Mouse (Mus musculus) inflammation-experienced regulatory T-cells, adult 6 months (primary cell): Measurements from ENCODE around the gene Plac8. TPM values are rescaled to one million over a fixed set of nuclear protein-coding genes. Genes with fewer than 3 reads are reported as not detected.

Source experiments
- ATAC-seq: one replicate; pipeline ENCODE4 v1.8.0; 2017
- polyA plus RNA-seq, 3 experiments: library from polyadenylated mRNA; unstranded; fragments of 100-300 nt; shearing (Covaris generic); gene quantifications; one replicate each; pipeline ENCODE4 v1.2.1; 2017

Gene Plac8
- polyA plus RNA-seq, 3 experiments from 2014 or later, result 5.5 to 17.7 (median 6.8) TPM

GRCm38 (mm10) chr5:100578863-100579411 lies 6.9 kb upstream of the Plac8 start:
- no peak for ATAC-seq

DNA sequence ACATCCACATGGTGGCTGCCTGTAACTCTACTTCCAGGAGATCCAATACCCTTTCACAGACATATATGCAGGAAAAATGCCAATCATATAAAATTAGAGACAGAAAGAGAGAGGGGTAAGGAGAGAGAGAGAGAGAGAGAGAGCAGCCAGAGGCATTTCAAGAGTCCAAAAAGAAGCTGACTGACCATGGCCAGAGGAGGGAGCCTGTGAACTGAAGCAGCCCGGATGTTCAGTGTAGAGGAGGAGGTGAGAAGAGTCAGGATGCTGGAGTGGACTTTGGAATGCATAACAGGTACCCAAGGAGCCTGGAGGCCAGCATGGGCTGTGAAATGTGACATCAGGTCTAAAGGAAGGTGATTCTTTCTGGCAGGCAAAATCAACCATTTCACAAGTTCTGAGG lies 2.7 kb upstream of the Plac8 start:
- no peak for ATAC-seq

DNA sequence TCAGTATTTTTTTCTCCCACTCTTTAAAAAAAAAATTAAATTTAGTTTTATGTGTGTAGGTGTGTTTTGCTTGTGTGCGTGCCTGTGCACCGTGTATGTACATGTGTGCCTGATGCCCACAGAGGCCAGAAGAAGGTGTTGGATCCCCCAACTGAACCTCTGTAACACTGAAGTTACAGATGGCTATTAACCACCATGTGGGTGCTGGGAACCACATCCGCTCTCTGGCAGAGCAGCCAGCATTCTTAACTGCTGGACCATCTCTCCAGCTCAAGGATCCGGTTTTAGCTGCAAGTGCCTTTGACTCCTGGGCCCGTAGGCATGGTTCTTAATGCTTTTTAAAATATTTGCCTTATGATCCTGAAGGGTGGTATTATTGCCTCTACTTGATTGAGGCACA lies 1.2 kb upstream of the Plac8 start:
- no peak for ATAC-seq

DNA sequence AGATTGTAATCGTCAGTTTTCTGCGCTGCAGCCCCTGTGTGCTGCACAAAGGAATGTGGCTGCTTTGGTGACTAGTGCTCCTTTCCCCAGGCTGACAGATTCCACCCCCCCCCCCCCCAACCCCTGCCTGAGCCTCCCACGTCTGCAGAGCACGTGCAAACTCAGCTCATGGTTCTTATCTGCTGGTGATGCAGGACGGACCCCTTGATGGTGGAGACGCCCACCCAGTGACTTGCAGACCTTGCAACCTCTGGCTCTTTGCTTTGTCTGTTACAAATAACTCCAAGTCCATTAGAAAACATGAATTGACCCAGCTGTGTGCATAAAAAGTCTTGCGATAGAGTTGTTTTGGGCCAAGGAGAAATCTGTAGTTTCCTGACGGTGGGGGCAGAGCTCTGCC lies 1.3 kb downstream of the Plac8 start:
- ATAC-seq, result no peak

GRCm38 (mm10) chr5:100569997-100570595 lies 1.9 kb downstream of the Plac8 start:
- no peak for ATAC-seq

- ATAC-seq, result no peak
These were observed 2.7 kb downstream of the Plac8 start for GRCm38 (mm10) chr5:100569250-100569934.

- no peak for ATAC-seq
These were observed 3.2 kb downstream of the Plac8 start for GRCm38 (mm10) chr5:100568802-100569201.

DNA sequence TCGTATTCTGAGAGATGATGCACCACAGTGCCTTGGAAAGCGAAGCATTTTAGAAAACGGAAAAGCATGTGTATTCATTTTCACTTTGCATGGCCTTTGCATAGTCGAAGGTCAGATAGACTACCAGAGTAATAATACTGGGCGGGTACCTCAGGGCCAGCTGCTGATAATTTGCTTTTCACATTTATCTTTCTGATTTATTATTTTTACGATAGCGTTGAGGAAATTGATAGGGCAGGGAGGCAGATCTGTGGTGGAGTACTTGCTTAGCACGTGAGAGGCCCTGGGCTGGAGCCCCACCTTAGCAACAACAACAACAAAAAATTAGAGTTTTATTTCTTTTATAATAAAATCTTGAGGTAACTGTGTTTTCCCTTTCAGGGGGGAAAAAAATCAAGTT lies 3.9 kb downstream of the Plac8 start:
- no peak for ATAC-seq

DNA sequence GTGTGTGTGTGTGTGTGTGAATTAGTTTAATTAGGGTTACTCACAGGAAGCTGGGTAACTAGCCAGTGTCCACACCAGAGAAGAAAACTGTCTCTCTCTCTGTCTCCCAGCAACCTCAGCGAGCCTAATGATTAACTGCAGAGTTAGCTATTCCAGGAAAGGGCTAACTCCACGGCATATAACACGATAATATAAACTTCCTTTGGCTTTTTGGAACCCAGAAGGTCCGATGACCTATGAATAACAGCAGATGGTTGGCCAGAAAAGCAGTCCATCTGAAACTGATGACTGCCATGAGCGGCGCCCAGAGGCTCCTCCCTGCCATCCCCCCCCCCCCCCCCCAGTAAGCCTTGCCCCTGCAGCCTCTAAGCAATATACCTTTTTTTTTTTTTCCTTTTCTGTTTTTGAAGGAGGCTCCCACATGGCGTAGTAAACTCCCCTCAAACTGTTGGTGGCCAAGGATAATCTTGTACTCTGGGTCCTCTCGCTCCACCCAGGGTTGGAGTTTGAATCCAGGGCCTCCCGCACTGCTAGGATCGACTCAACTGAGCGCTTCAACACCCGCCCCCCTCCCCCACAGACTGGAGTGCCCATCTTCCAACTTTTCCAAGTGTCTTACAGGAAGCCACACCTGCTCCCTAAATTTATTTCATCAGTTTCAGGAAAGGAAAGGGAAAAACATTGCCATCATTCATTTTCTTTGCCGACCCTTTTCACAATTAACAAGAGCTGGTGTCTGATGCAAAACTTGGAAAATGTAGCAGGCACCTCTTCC lies 4.6 kb downstream of the Plac8 start:
- no peak for ATAC-seq

DNA sequence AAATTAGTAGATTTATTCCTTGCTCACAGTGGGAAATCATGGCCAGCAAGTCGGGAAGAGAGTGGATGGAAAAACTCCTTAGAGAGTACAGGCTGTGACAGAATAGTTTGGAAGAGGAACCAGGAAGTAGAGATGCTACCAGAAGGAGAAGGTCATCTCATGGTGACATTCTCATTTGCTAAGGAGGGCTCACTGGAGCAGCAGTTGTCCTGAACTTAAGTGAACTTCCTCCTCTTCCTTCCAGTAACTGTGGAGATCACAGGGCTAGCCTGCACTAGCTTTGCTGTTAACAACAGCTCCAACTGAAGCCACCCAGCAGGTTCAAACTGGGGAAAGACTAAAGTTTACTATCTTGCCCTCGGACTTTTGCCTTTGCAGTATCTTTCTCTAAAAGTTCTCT lies 5.2 kb downstream of the Plac8 start:
- ATAC-seq, result no peak

- no peak for ATAC-seq
These were observed 9.3 kb downstream of the Plac8 start for GRCm38 (mm10) chr5:100562702-100563101.

DNA sequence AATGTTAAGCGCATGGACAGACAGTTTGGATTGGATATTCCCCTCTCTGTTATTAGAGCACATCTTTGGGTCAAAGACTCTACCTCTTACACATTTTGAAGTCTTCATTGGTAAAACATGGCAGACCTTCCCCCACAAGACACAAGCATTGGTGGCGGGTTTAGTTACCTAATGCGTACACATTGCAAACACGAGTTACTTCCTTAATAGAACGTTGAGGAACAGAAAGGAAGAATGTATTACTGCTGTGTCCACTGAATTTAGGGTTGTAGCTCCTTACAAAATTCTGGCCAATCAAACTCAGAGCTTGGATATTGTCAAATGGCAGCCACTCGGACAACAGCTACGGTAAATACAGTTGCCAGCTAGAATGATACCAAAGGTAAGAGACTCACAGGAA lies 12.7 kb downstream of the Plac8 start:
- ATAC-seq, result no peak

DNA sequence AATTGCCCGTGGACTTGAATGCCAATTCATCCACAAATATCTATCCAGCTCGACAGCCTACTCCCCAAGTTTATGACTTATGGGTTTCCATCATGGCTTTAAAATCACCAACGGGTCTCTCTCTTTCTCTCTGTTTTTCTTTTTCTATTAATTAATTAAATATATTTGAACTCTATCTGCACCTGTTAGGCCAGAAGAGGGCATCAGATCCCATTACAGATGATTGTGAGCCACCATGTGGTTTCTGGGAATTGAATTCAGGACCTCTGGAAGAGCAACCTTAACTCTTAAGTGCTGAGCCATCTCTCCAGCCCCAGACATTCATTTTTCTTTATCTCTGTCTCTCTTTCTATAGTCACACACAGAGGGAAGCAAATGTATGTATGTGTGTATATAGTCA lies 13.3 kb downstream of the Plac8 start:
- ATAC-seq, result no peak

GRCm38 (mm10) chr5:100557537-100557936 lies 14.5 kb downstream of the Plac8 start:
- no peak for ATAC-seq

DNA sequence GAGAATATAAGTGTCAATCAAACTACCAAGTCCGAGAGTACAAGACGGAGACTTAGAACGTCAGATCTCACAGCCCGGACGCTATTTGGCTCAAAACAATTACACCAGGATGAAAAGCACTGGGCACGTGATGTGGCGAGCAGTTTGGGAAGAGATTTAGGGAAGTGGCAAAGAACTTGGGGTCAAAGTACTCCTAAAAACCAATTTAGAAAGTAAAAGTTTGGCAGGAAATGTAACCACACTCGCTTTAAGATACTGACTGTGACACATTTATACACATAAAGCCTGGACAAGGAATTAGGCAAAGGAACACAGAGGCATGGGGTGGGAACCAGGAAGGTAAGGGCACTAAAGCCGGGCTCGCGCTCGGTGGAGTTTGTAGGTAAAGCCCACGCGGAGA lies 15.0 kb downstream of the Plac8 start:
- ATAC-seq, result no peak

- ATAC-seq, result no peak
These were observed 18.6 kb downstream of the Plac8 start for GRCm38 (mm10) chr5:100553426-100553825.

GRCm38 (mm10) chr5:100551952-100552351 lies 20.1 kb downstream of the Plac8 start:
- ATAC-seq, result no peak

DNA sequence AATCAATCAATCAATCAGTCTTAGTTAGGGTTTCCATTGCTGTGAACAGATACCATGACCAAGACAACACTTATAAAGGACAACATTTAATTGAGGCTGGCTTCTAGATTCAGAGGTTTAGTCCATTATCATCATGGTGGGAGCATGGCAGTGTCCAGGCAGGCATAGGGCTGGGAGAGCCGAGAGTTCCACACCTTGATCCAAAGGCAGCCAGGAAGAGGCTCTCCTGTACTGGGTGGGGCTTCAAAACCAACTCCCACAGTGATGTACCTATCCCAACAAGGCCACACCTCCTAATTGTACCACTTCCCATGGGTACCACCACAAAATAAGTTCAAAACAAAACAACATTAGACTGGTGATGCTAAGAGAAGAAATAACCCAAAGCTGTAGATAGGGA lies 21.9 kb downstream of the Plac8 start:
- no peak for ATAC-seq

DNA sequence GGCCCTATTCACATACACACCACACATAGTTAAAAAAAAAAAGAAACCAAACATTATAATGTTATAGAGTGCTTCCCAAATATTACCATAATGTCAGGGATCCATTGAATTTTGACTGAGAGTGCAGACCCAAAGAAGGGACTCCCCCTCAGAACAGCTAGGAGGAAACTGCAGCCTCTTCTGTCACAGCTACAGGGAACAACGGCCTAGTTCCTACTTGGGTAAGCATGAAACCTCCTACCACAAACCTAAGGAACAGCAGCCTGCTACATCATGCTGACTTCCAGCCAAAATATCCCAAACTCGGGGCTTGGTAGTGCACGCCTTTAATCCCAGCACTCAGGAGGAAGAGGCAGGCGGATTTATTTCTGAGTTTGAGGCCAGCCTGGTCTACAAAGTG lies 22.7 kb downstream of the Plac8 start:
- no peak for ATAC-seq

- ATAC-seq, result no peak
These were observed 23.8 kb downstream of the Plac8 start for GRCm38 (mm10) chr5:100548236-100548635.

- no peak for ATAC-seq
These were observed 25.6 kb downstream of the Plac8 start for GRCm38 (mm10) chr5:100546294-100547080.

DNA sequence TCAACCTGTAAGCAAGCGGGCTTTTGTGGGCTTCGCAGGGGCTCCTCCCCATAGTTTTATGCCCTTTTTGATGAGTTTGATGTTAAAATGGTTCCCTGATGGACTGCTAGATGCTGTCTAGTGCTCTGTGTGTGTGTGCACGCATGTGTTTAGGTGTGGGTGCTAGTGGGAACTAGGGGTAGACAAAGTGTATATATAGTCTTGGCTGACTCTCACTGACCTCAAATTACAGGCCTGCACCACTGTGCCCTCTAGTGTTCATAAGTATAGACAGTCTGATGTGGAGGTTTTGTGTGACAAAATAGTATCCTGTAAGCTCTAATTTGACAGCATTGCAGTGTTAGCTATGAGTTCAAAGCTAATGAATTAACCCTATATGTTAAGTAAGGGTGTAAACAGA lies 35.4 kb downstream of the Plac8 start:
- ATAC-seq, result peak; percentile 79

DNA sequence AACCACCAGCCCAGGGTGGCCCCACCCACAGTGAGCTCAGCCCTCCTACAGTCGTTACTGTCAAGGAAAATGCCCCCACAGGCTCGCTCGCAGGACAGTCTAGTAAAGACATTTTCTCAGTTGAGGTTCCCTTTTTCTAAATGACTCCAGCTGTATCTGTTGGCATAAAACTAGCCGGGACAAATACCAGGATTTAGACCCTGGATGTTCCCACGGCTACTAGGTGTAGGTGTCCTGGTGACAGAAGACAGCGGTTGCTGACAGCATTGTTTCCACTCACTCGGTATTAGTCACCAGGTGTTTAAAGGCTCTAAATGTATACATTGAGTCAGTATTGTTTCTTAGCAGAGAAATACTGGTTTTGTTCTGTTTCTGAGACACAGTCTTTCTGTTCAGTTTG lies 36.2 kb downstream of the Plac8 start:
- ATAC-seq, result peak; percentile 71
